Mouse (Mus musculus) MEL (cell line): ENCODE measurements around the gene Olfr46. TPM values are rescaled to one million over a fixed set of nuclear protein-coding genes. Genes with fewer than 3 reads are reported as not detected.

ENCODE experiments used
- DNase-seq: peaks from one replicate; pipeline ENCODE4 v3.0.0; 2011; ENCODE audit warnings: low read depth, low spot score
- H3K27ac ChIP-seq: 2 replicates; pipeline ENCODE4 v1.5.1; 2012; ENCODE audit warnings: low read depth, mild to moderate bottlenecking, control low read depth, low read length, moderate library complexity; ENCODE audit not compliant: control insufficient read depth
- H3K27me3 ChIP-seq, 2 experiments: fragments of 150-350 bp in 1 of 2; sonication (generic) in 1 of 2; 2 replicates each; pipeline ENCODE4 v1.6.1; 2012; ENCODE audit warnings: low read length in 2 of 2, mild to moderate bottlenecking in 2 of 2, improper control_type of control experiment in 1 of 2, moderate library complexity in 1 of 2; ENCODE audit not compliant: insufficient read depth in 2 of 2, control insufficient read depth in 1 of 2
- H3K36me3 ChIP-seq, 2 experiments: 2 replicates each; pipeline ENCODE4 v1.6.1; 2012 to 2014; ENCODE audit warnings: low read length in 2 of 2, improper control_type of control experiment in 1 of 2, inconsistent platforms in 1 of 2, mild to moderate bottlenecking in 1 of 2; ENCODE audit not compliant: insufficient read depth in 2 of 2, control insufficient read depth in 1 of 2
- H3K4me1 ChIP-seq, 2 experiments: fragments of 150-350 bp in 1 of 2; sonication (generic) in 1 of 2; 2 replicates each; pipeline ENCODE4 v1.6.1; 2012; ENCODE audit warnings: low read length in 2 of 2, improper control_type of control experiment in 1 of 2, mild to moderate bottlenecking in 1 of 2; ENCODE audit not compliant: insufficient read depth in 2 of 2, control insufficient read depth in 1 of 2
- H3K4me3 ChIP-seq, 2 experiments: fragments of 150-350 bp in 1 of 2; sonication (generic) in 1 of 2; 2 replicates each; pipeline ENCODE4 v1.5.1; 2012; ENCODE audit warnings: low read depth in 2 of 2, low read length in 2 of 2, mild to moderate bottlenecking in 2 of 2, moderate library complexity in 2 of 2, control low read depth in 1 of 2, improper control_type of control experiment in 1 of 2; ENCODE audit not compliant: control insufficient read depth in 1 of 2, insufficient read depth in 1 of 2
- H3K79me2 ChIP-seq: 2 replicates; pipeline ENCODE4 v1.6.1; 2012; ENCODE audit warnings: mild to moderate bottlenecking, low read length, moderate library complexity; ENCODE audit not compliant: control insufficient read depth, poor library complexity, insufficient read depth
- H3K9ac ChIP-seq: 2 replicates; pipeline ENCODE4 v1.6.1; 2012; ENCODE audit warnings: low read depth, mild to moderate bottlenecking, control low read depth, low read length, moderate library complexity; ENCODE audit not compliant: control insufficient read depth, poor library complexity, severe bottlenecking
- H3K9me3 ChIP-seq: fragments of 150-350 bp; sonication (generic); replicated peaks from 2 replicates; pipeline ENCODE4 v1.6.1; 2012; ENCODE audit warnings: mild to moderate bottlenecking, low read length, improper control_type of control experiment, moderate library complexity; ENCODE audit not compliant: insufficient read depth
- BHLHE40 ChIP-seq: IDR thresholded peaks from 2 replicates; pipeline ENCODE4 v1.6.1; 2012; ENCODE audit warnings: low read depth, mild to moderate bottlenecking, inconsistent platforms, low read length, improper control_type of control experiment, borderline replicate concordance
- CHD2 ChIP-seq: IDR thresholded peaks from 2 replicates; pipeline ENCODE4 v1.6.1; 2011; ENCODE audit warnings: low read length, improper control_type of control experiment
- E2F4 ChIP-seq: IDR thresholded peaks from 2 replicates; pipeline ENCODE4 v1.6.1; 2011; ENCODE audit warnings: low read depth, low read length, improper control_type of control experiment, borderline replicate concordance
- ELF1 ChIP-seq: IDR thresholded peaks from 2 replicates; pipeline ENCODE4 v1.6.1; 2014; ENCODE audit warnings: low read depth, mild to moderate bottlenecking, inconsistent platforms, low read length, improper control_type of control experiment, moderate library complexity
- ETS1 ChIP-seq: IDR thresholded peaks from 2 replicates; pipeline ENCODE4 v1.6.1; 2012; ENCODE audit warnings: low read depth, mild to moderate bottlenecking, inconsistent platforms, low read length, improper control_type of control experiment, moderate library complexity
- HCFC1 ChIP-seq: IDR thresholded peaks from 2 replicates; pipeline ENCODE4 v1.6.1; 2012; ENCODE audit warnings: low read depth, mild to moderate bottlenecking, inconsistent platforms, low read length, improper control_type of control experiment, moderate library complexity
- JUND ChIP-seq: IDR thresholded peaks from 2 replicates; pipeline ENCODE4 v1.6.1; 2011; ENCODE audit warnings: low read depth, mild to moderate bottlenecking, improper control_type of control experiment, low read length
- KAT2A ChIP-seq: conservative IDR thresholded peaks from 2 replicates; pipeline ENCODE4 v1.6.1; 2012; ENCODE audit warnings: low read depth, low read length, improper control_type of control experiment, inconsistent platforms
- MAFK ChIP-seq: IDR thresholded peaks from 2 replicates; pipeline ENCODE4 v1.6.1; 2011; ENCODE audit warnings: low read depth, mild to moderate bottlenecking, low read length, improper control_type of control experiment, borderline replicate concordance
- MAX ChIP-seq: IDR thresholded peaks from 2 replicates; pipeline ENCODE4 v1.6.1; 2011; ENCODE audit warnings: low read length, improper control_type of control experiment
- MEF2A ChIP-seq: IDR thresholded peaks from 2 replicates; pipeline ENCODE4 v1.6.1; 2014; ENCODE audit warnings: low read depth, mild to moderate bottlenecking, inconsistent platforms, low read length, improper control_type of control experiment; ENCODE audit not compliant: poor library complexity, insufficient replicate concordance, severe bottlenecking; ENCODE audit errors: extremely low read depth
- MYB ChIP-seq: IDR thresholded peaks from 2 replicates; pipeline ENCODE4 v1.6.1; 2011; ENCODE audit warnings: mild to moderate bottlenecking, low read depth, low read length, improper control_type of control experiment
- NELFE ChIP-seq: IDR thresholded peaks from 2 replicates; pipeline ENCODE4 v1.6.1; 2011; ENCODE audit warnings: low read depth, low read length, improper control_type of control experiment
- POLR2AphosphoS2 ChIP-seq: IDR thresholded peaks from 2 replicates; pipeline ENCODE4 v1.6.1; 2011; ENCODE audit warnings: low read length, improper control_type of control experiment
- POLR2AphosphoS5 ChIP-seq: IDR thresholded peaks from 2 replicates; pipeline ENCODE4 v1.6.1; 2012; ENCODE audit warnings: low read depth, borderline replicate concordance, mild to moderate bottlenecking, inconsistent platforms, low read length, moderate library complexity, mixed read lengths
- RCOR1 ChIP-seq: IDR thresholded peaks from 2 replicates; pipeline ENCODE4 v1.6.1; 2012; ENCODE audit warnings: low read depth, mild to moderate bottlenecking, inconsistent platforms, low read length, improper control_type of control experiment
- SMC3 ChIP-seq: IDR thresholded peaks from 2 replicates; pipeline ENCODE4 v1.6.1; 2011; ENCODE audit warnings: low read depth, low read length, improper control_type of control experiment
- TAL1 ChIP-seq: IDR thresholded peaks from 2 replicates; pipeline ENCODE4 v1.6.1; 2012; ENCODE audit warnings: mild to moderate bottlenecking, inconsistent platforms, low read length, moderate library complexity, mixed read lengths
- TBP ChIP-seq: IDR thresholded peaks from 2 replicates; pipeline ENCODE4 v1.8.0; 2011; ENCODE audit warnings: low read depth, low read length, improper control_type of control experiment
- USF2 ChIP-seq, 2 experiments: IDR thresholded peaks; 2 replicates each; pipeline ENCODE4 v1.6.1; 2011 to 2012; ENCODE audit warnings: improper control_type of control experiment in 2 of 2, low read length in 2 of 2, borderline replicate concordance in 1 of 2, inconsistent platforms in 1 of 2, low read depth in 1 of 2, mild to moderate bottlenecking in 1 of 2; ENCODE audit not compliant: insufficient read depth in 1 of 2
- ZC3H11A ChIP-seq: IDR thresholded peaks from 2 replicates; pipeline ENCODE4 v1.6.1; 2012; ENCODE audit warnings: low read depth, mild to moderate bottlenecking, inconsistent platforms, low read length, improper control_type of control experiment
- ZKSCAN1 ChIP-seq: IDR thresholded peaks from 2 replicates; pipeline ENCODE4 v1.6.1; 2012; ENCODE audit warnings: low read depth, mild to moderate bottlenecking, inconsistent platforms, low read length, improper control_type of control experiment, moderate library complexity
- polyA plus RNA-seq, 2 experiments: library from polyadenylated mRNA; stranded (reverse) in 1 of 2; unstranded in 1 of 2; fragments of >175 nt in 1 of 2; fragments of >200 nt in 1 of 2; gene quantifications; 2 replicates each; pipeline versions ENCODE4 v1.2.1 to v1.2.4; 2012; ENCODE audit warnings: low replicate concordance in 2 of 2, low read depth in 1 of 2; ENCODE audit not compliant: insufficient read length in 2 of 2, insufficient read depth in 1 of 2, missing spikeins in 1 of 2
- total RNA-seq: library from RNA; depleted of rRNA; stranded (reverse); fragments of 300-350 nt; gene quantifications from 2 replicates; pipeline ENCODE4 v1.2.3, GENCODE M21; 2012; rRNA removed

The Olfr46 gene
- total and polyA plus RNA-seq, 3 experiments, result not detected

DNA sequence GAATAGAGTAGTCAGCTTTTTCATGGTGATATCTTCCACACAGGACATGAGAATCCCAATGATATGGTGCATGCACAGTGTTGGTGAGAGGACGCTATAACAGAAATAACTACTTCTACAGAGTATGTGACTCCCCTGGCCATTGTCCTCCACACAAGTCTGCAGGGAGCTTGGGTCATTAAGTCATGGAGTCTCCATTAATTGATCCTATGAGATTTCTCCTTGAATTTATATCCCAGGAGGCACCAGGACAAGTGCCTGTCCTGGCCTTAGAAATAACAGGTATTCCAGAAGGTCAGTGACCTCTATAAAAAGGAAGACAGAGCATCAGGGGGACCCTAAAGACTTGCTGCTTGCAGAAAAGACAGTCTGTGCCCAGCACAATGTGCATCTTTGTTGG is 45.1 kb downstream of the Olfr46 start, which contains the start of gene Olfr53:
TSS of gene Olfr53 (plus strand) at position 301 of the 400 bp plus-strand sequence.
- no peaks in the 10 kb centered on the region for H3K36me3 ChIP-seq
- no peak for DNase-seq
- H3K9ac ChIP-seq, result no peak within 1 kb of the TSS
- no peaks in the 10 kb centered on the region for H3K79me2 ChIP-seq
- no peaks in the 10 kb centered on the region for H3K4me1 ChIP-seq
- no peak for TF ChIP-seq BHLHE40
- TF ChIP-seq MEF2A, result no peak
- no peak for TF ChIP-seq MAX
- no peak for TF ChIP-seq KAT2A
- no peak for TF ChIP-seq ZKSCAN1
- no peak for TF ChIP-seq ELF1
- TF ChIP-seq SMC3, result no peak
- TF ChIP-seq USF2 (IDR thresholded peaks at IDR 0.05; ENCODE audit: borderline replicate concordance in 1 of 2, insufficient read depth in 1 of 2, low read depth in 1 of 2, low read length in 2 of 2), result no peak
- TF ChIP-seq MAFK, result no peak
- no peak for TF ChIP-seq POLR2AphosphoS2
- TF ChIP-seq NELFE, result no peak
- TF ChIP-seq CHD2, result no peak
- TF ChIP-seq TAL1, result no peak
- TF ChIP-seq ZC3H11A, result no peak
- TF ChIP-seq, all 39 proteins: peak for 0
- Histone ChIP-seq H3K27me3 (no peaks in the 10 kb centered on the region), H3K27ac (no peak within 1 kb of the TSS), H3K4me3 (no peak within 1 kb of the TSS), H3K9me3 (no peaks in the 10 kb centered on the region)

DNA sequence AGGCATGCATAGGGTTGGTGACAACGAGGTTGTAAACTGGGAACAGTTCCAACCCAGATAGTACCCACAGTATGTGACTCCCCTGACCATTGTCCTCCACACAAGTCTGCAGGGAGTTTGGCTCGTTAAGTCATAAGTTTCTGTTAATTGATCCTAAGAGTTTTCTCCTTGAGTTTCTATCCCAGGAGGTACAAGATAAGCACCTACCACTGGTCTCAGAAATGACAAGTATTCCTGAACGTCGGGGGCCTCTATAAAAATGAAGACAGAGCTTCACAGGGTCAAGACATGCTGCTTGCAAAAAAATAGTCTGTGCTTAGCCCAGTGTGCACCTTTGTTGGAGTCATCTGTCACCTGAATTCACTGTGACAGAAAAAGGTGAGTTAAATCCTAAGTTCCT is 58.6 kb downstream of the Olfr46 start, which contains the start of gene Olfr539:
TSS of gene Olfr539 (plus strand) at position 301 of the 400 bp plus-strand sequence.
- no peak within 1 kb of the TSS for H3K4me3 ChIP-seq
- no peak within 1 kb of the TSS for H3K9ac ChIP-seq
- H3K27me3 ChIP-seq, result no peaks in the 10 kb centered on the region
- no peaks in the 10 kb centered on the region for H3K9me3 ChIP-seq
- DNase-seq, result no peak
- no peaks in the 10 kb centered on the region for H3K79me2 ChIP-seq
- H3K27ac ChIP-seq, result no peak within 1 kb of the TSS
- TF ChIP-seq ETS1 (no peak), MYB (no peak), TAL1 (no peak), HCFC1 (no peak), POLR2AphosphoS5 (no peak), BHLHE40 (no peak), E2F4 (no peak), JUND (no peak), TBP (no peak), MAFK (no peak), RCOR1 (no peak)
- no peaks in the 10 kb centered on the region for H3K4me1 ChIP-seq
- H3K36me3 ChIP-seq, result no peaks in the 10 kb centered on the region

Other genes starting within 250 kb of the Olfr46 start
- not detected in 2 replicates for gene Olfr60, start 239.6 kb upstream of the Olfr46 start, total RNA-seq
- not detected for gene Olfr60, start 239.6 kb upstream of the Olfr46 start, polyA plus RNA-seq
- gene Olfr530, start 224.9 kb upstream of the Olfr46 start, total RNA-seq, result not detected in 2 replicates
- gene Olfr530, start 224.9 kb upstream of the Olfr46 start, polyA plus RNA-seq, result not detected
- not detected in 2 replicates for gene Olfr531, start 198.4 kb upstream of the Olfr46 start, total RNA-seq
- gene Olfr531, start 198.4 kb upstream of the Olfr46 start, polyA plus RNA-seq, result not detected
- not detected in 2 replicates for gene Olfr532, start 179.6 kb upstream of the Olfr46 start, total RNA-seq
- not detected for gene Olfr532, start 179.6 kb upstream of the Olfr46 start, polyA plus RNA-seq
- gene Olfr533, start 137.9 kb upstream of the Olfr46 start, total RNA-seq, result not detected in 2 replicates
- gene Olfr533, start 137.9 kb upstream of the Olfr46 start, polyA plus RNA-seq, result not detected
- not detected in 2 replicates for gene Olfr535, start 117.1 kb upstream of the Olfr46 start, total RNA-seq
- not detected for gene Olfr535, start 117.1 kb upstream of the Olfr46 start, polyA plus RNA-seq
- not detected in 2 replicates for gene Olfr536, start 93.9 kb upstream of the Olfr46 start, total RNA-seq
- gene Olfr536, start 93.9 kb upstream of the Olfr46 start, polyA plus RNA-seq, result not detected
- not detected in 2 replicates for gene Olfr538, start 33.4 kb upstream of the Olfr46 start, total RNA-seq
- not detected for gene Olfr538, start 33.4 kb upstream of the Olfr46 start, polyA plus RNA-seq
- gene Olfr61, start 27.7 kb downstream of the Olfr46 start, total RNA-seq, result not detected in 2 replicates
- gene Olfr61, start 27.7 kb downstream of the Olfr46 start, polyA plus RNA-seq, result not detected
- gene Olfr53, start 45.2 kb downstream of the Olfr46 start, total RNA-seq, result not detected in 2 replicates
- gene Olfr53, start 45.2 kb downstream of the Olfr46 start, polyA plus RNA-seq, result not detected
- not detected in 2 replicates for gene Olfr539, start 58.7 kb downstream of the Olfr46 start, total RNA-seq
- not detected for gene Olfr539, start 58.7 kb downstream of the Olfr46 start, polyA plus RNA-seq
- not detected in 2 replicates for gene Olfr45, start 80.7 kb downstream of the Olfr46 start, total RNA-seq
- gene Olfr45, start 80.7 kb downstream of the Olfr46 start, polyA plus RNA-seq, result not detected
- not detected in 2 replicates for gene Olfr541, start 96.0 kb downstream of the Olfr46 start, total RNA-seq
- gene Olfr541, start 96.0 kb downstream of the Olfr46 start, polyA plus RNA-seq, result not detected
- not detected in 2 replicates for gene Cyp2e1, start 162.5 kb downstream of the Olfr46 start, total RNA-seq
- gene Cyp2e1, start 162.5 kb downstream of the Olfr46 start, polyA plus RNA-seq, result not detected
- not detected in 2 replicates for gene Syce1, start 186.6 kb downstream of the Olfr46 start, total RNA-seq
- not detected for gene Syce1, start 186.6 kb downstream of the Olfr46 start, polyA plus RNA-seq
- gene Zfp941, start 220.9 kb downstream of the Olfr46 start, total RNA-seq, result not detected in 2 replicates
- gene Zfp941, start 220.9 kb downstream of the Olfr46 start, polyA plus RNA-seq, result not detected
- not detected in 2 replicates for gene Urah, start 233.7 kb downstream of the Olfr46 start, total RNA-seq
- gene Urah, start 233.7 kb downstream of the Olfr46 start, polyA plus RNA-seq, result not detected
- gene Scgb1c1, start 244.3 kb downstream of the Olfr46 start, total RNA-seq, result not detected in 2 replicates
- gene Scgb1c1, start 244.3 kb downstream of the Olfr46 start, polyA plus RNA-seq, result not detected
- not detected in 2 replicates for gene Odf3, start 246.5 kb downstream of the Olfr46 start, total RNA-seq
- gene Odf3, start 246.5 kb downstream of the Olfr46 start, polyA plus RNA-seq, result not detected